Mouse (Mus musculus) MN1 (cell line): Measurements from ENCODE around the gene Gm12789.
"Not testable (repeated sequence)": the region's sequence is repeated elsewhere in the genome, so short reads cannot be mapped to it uniquely, and the experiment has no call there.

Experiments
- DNase-seq: peaks from one replicate; pipeline ENCODE4 v3.0.0-alpha.2; 2016; ENCODE audit warnings: low spot score

The Gm12789 gene

GRCm38 (mm10) chr4:101986326-101986725 is at the start of gene Gm12789:
TSS of gene Gm12789 (plus strand) at chr4:101986626.
- DNase-seq: not testable (repeated sequence)

GRCm38 (mm10) chr4:101940107-101940506 is 46.3 kb upstream of the Gm12789 start, which contains the start of gene Gm12794:
TSS of gene Gm12794 (plus strand) at chr4:101940407.
- DNase-seq: not testable (repeated sequence)

- not testable (repeated sequence) for DNase-seq
These were observed 5.5 kb upstream of the Gm12789 start, which contains the start of gene Gm12790 for GRCm38 (mm10) chr4:101980949-101981348. TSS of gene Gm12790 (minus strand) at chr4:101981049.

- DNase-seq: no peak
These were observed 748 bp upstream of the Gm12789 start for GRCm38 (mm10) chr4:101985678-101986077.

DNA sequence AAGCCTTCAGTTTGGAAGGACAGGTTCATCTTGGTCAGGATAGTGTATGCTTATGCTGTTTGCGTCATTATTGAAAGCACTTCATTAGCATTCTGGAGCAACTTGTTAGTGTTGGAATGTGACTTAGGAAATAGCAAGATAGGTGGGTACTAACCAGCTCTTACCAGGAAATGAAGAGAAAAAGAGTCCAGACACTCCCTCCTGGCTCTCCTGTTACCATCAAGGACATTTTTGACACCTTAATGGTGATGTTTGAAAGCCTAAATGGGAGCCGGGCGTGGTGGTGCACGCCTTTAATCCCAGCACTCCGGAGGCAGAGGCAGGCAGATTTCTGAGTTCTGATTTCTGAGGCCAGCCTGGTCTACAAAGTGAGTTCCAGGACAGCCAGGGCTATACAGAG is 11.0 kb downstream of the Gm12789 start:
- DNase-seq: no peak

DNA sequence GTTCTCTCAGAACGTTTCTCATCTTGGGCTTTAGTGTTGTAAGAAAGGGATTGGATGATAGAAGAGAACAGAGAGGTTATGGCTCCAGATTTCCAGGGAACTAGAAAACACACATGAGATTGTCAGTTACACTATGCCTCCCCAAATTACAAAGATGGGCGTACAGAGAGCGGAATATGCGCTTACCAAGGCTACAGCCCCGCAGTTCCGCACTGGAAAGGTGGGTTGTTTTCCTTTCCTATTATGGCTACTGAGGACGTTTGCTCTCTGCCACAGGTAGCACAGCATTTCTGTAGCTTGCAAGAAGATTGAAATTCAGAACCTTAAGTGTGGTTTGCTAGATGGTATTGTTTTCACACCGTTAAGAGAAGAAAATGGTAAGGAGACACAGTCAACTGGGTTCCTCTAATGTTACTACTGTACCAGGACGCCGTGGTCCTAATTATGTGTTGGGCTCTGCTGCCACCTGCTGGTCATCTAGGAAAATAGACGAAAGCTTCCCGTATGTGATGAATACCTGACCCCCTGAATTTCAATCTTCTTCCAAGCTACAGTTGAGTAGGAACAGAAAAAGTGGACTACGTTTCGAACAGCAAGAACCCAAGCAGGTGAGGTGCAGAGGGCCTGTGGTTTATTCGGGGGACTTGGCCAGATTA is 12.0 kb downstream of the Gm12789 start:
- DNase-seq: peak; percentile 63

DNA sequence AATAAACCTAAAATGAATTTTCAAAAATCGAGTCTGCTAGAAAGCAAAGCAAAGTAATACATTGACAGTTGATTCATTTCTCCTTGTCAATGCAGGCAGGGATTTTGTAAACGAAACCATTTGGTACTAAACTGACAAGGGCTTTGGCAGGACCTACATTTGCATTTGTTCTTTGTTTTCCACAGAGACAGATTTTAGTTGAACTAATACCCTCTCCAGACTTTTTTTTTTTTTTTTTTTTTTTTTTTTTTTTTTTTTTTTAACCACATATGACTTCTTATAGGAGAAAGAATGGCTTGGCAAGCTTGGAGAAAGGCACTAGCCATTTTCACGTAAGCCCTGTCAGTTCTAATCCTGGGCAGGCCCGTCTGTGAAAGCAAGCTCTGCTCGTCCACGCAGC is 40.2 kb downstream of the Gm12789 start:
- no peak for DNase-seq
